Mouse (Mus musculus) embryo, embryonic 10 days (tissue): Measurements from ENCODE around the gene Pagr1a.

Source experiments
- DNase-seq: peaks from one replicate; pipeline ENCODE4 v3.0.0-alpha.2; 2015; ENCODE audit warnings: low spot score

The Pagr1a gene

GRCm38 (mm10) chr7:127016971-127017949 is at the start of gene Pagr1a:
TSS of gene Pagr1a (minus strand) at chr7:127017352.
- DNase-seq, result peak; percentile 100

- no peak for DNase-seq
Measured at GRCm38 (mm10) chr7:127066317-127066716, 49.2 kb upstream of the Pagr1a start.

- DNase-seq, result no peak
Measured at GRCm38 (mm10) chr7:127065538-127065937, 48.4 kb upstream of the Pagr1a start.

- no peak for DNase-seq
Measured at GRCm38 (mm10) chr7:127055026-127055585, 38.0 kb upstream of the Pagr1a start.

- DNase-seq, result peak; percentile 97
Measured at GRCm38 (mm10) chr7:127041851-127042672, 24.9 kb upstream of the Pagr1a start, which contains the start of gene Kif22. TSS of gene Kif22 (minus strand) at chr7:127042471.

- DNase-seq, result no peak
Measured at GRCm38 (mm10) chr7:127031244-127031643, 14.1 kb upstream of the Pagr1a start.

GRCm38 (mm10) chr7:127030172-127030571 is 13.0 kb upstream of the Pagr1a start:
- DNase-seq, result no peak

- no peak for DNase-seq
Measured at GRCm38 (mm10) chr7:127027885-127028284, 10.7 kb upstream of the Pagr1a start.

GRCm38 (mm10) chr7:127026984-127027726 is 10.0 kb upstream of the Pagr1a start, which contains the start of gene Maz:
TSS of gene Maz (minus strand) at chr7:127027037.
- DNase-seq, result peak; percentile 99

GRCm38 (mm10) chr7:127026616-127026983 is 9.4 kb upstream of the Pagr1a start:
- DNase-seq, result no peak

- DNase-seq, result peak; percentile 77
Measured at GRCm38 (mm10) chr7:127026161-127026600, 9.0 kb upstream of the Pagr1a start.

- DNase-seq, result no peak
Measured at GRCm38 (mm10) chr7:127025556-127026160, 8.5 kb upstream of the Pagr1a start.

GRCm38 (mm10) chr7:127024755-127025555 is 7.8 kb upstream of the Pagr1a start:
- peak; percentile 87 for DNase-seq

GRCm38 (mm10) chr7:127023896-127024690 is 6.9 kb upstream of the Pagr1a start:
- DNase-seq, result no peak

GRCm38 (mm10) chr7:127023272-127023691 is 6.1 kb upstream of the Pagr1a start:
- no peak for DNase-seq

GRCm38 (mm10) chr7:127022528-127023271 is 5.5 kb upstream of the Pagr1a start:
- DNase-seq, result no peak

- peak; percentile 49 for DNase-seq
Measured at GRCm38 (mm10) chr7:127021563-127022527, 4.7 kb upstream of the Pagr1a start.
